Mouse (Mus musculus) heart, adult 2 months (tissue): ENCODE measurements at regions not wholly inside any gene's neighbourhood (a gene's known extent, or its start where the extent isn't known, plus 50 kb on each side); places are given as distances from the start of the nearest gene placed in this dataset.

ENCODE experiments used
- DNase-seq, 2 experiments: peaks; one replicate each; pipeline ENCODE4 v3.0.0; 2021
- H3K27ac ChIP-seq: fragments of 200-600 bp; 2 replicates; pipeline ENCODE4 v1.8.1; 2022
- H3K27me3 ChIP-seq: fragments of 200-500 bp; 2 replicates; pipeline ENCODE4 v1.6.1; 2012; ENCODE audit warnings: mild to moderate bottlenecking, low read length, inconsistent platforms, mixed read lengths; ENCODE audit not compliant: control insufficient read depth, insufficient read depth
- H3K36me3 ChIP-seq: fragments of 200-500 bp; 2 replicates; pipeline ENCODE4 v1.6.1; 2012; ENCODE audit warnings: low read length, inconsistent platforms; ENCODE audit not compliant: control insufficient read depth, insufficient read depth
- H3K4me1 ChIP-seq: fragments of 200-500 bp; 2 replicates; pipeline ENCODE4 v1.6.1; 2011; ENCODE audit warnings: low read length; ENCODE audit not compliant: control insufficient read depth, insufficient read depth
- H3K4me3 ChIP-seq: fragments of 200-600 bp; 2 replicates; pipeline ENCODE4 v1.8.1; 2022
- H3K79me2 ChIP-seq: fragments of 200-500 bp; replicated peaks from 2 replicates; pipeline ENCODE4 v1.6.1; 2012; ENCODE audit warnings: mild to moderate bottlenecking, inconsistent platforms, low read length, moderate library complexity, mixed read lengths; ENCODE audit not compliant: control insufficient read depth, insufficient read depth
- H3K9ac ChIP-seq: fragments of 200-500 bp; 2 replicates; pipeline ENCODE4 v1.6.1; 2012; ENCODE audit warnings: low read depth, mild to moderate bottlenecking, control low read depth, inconsistent platforms, low read length, mixed read lengths
- CTCF ChIP-seq: fragments of 200-600 bp; IDR thresholded peaks from 2 replicates; pipeline ENCODE4 v1.8.1; 2022; ENCODE audit warnings: antibody characterized with exemption, mild to moderate bottlenecking, moderate library complexity
- EP300 ChIP-seq: fragments of 200-500 bp; IDR thresholded peaks from 2 replicates; pipeline ENCODE4 v1.6.1; 2011; ENCODE audit warnings: low read depth, low read length, control low read depth; ENCODE audit not compliant: insufficient read depth
- POLR2A ChIP-seq: fragments of 200-500 bp; IDR thresholded peaks from 2 replicates; pipeline ENCODE4 v1.6.1; 2011; ENCODE audit warnings: mild to moderate bottlenecking, low read depth, low read length, control low read depth; ENCODE audit not compliant: insufficient read depth
- WGBS: fragments of 180-500 bp; shearing (Covaris S2); methylation state at CpG from one replicate; pipeline ENCODE4 v1.1.7; 2018; 5-methylcytosine and 5-hydroxymethylcytosine counted together
- intact Hi-C: fragments of 180-260 bp; cut with DNase I; formaldehyde crosslinking; loops from one replicate; pipeline ENCODE4 v1.15.1; 2025

DNA sequence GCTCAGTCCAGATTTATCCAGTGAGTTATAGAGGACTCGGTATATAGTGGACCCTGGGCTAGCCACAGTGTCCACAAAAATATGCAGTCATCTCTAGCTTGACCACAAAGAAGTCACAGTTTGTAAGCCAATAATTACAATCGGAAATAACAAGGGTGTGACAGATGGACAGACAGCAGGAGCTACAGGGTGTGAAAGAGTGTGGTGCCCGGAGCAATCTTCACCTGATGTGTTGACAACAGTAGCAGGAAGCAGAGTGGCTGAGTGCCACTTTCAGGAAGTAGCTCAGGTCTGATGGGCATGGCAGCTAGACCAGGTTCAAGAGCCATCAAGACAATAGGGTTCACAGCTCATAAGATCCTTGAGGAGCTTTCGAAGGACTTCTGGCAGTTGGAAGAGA, 308.6 kb downstream of the Irx2 start:
- H3K4me1 ChIP-seq: no peaks in the 10 kb centered on the region
- no peaks in the 10 kb centered on the region for H3K27me3 ChIP-seq
- no peak overlapping the region for H3K9ac ChIP-seq
- no peak for TF ChIP-seq POLR2A
- no peak for TF ChIP-seq CTCF
- TF ChIP-seq EP300: no peak
- no peak for DNase-seq
- no peaks in the 10 kb centered on the region for H3K79me2 ChIP-seq
- no peak overlapping the region for H3K4me3 ChIP-seq
- WGBS: 54% methylated on average over 4 of the region's 4 CpGs
- H3K36me3 ChIP-seq: no peaks in the 10 kb centered on the region
- H3K27ac ChIP-seq: no peak overlapping the region
- intact Hi-C loops: no loop called here

DNA sequence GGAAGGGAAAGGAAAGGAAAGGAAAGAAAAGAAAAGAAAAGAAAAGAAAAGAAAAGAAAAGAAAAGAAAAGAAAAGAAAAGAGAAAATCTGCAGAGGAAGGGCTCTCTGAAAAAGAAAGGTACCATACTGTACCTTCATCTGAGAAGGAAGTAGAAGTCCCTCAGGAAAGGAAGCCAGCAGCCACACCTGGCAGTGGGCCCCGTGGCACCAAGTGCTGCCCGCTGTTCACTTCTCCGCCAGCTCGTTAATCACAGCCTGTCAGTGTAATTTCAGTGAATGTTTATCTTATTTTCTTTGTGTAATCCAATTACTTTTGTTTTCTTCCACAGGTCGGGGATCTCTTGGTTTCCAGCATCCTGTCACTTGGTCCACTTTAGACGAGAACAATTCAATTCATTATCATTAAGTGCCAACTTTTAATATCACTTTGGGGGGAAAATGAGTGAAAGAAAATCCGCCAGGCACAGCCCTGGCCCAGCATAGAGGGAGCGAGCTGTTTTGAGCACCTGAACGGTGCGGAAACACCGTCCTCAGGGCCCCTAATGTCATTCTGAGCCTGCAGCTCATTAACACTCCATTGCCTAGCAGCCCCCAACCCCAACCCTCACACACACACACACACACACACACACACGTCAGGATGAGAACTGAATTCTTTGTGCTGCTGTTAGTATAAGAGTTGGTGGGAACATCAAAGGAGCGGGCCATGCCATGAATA, 309.7 kb downstream of the Irx2 start:
- Histone ChIP-seq H3K27ac (no peak overlapping the region), H3K79me2 (no peaks in the 10 kb centered on the region), H3K36me3 (no peaks in the 10 kb centered on the region), H3K4me3 (no peak overlapping the region), H3K4me1 (no peaks in the 10 kb centered on the region), H3K9ac (no peak overlapping the region), H3K27me3 (no peaks in the 10 kb centered on the region)
- WGBS: 50% methylated on average over 13 of the region's 13 CpGs
- intact Hi-C loops: no loop called here
- TF ChIP-seq CTCF (no peak), EP300 (no peak), POLR2A (no peak)
- DNase-seq: no peak

DNA sequence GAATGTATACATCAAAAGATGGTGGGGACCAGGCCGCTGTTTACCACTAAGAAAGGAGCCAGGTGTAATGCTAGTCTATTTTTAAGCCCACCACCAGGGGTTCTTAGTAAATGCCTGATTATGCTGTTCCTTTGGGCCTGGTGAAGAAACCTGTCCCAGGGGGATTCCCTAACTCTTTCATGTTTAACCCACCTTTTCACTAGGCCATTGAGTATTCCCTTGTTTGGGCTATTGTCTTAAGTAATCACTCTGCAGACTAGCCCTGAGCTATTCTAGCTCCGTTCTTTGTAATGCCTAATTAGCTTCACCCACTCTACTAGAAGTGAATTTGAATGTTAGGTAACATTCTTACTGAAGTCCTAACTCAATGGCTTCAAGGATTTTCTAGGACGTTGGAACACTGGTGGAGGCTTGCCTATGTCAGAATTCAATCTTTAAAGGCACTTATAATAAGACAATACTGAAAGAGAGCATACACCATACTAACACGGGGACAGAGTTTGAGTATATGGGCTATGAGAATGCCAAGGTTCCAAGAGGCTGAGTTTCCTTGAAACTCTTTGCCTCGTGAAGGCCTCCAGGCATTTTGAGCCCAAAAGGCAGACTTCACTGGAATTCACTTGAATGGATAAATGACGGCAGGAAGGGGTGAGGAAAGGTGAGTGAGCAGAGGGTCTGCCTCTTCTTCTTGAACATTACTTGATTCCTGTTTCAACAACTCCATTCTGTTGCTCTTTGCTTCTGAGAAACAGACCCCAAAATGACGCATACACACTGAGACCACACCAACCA, 312.7 kb upstream of the Irx4 start:
- WGBS: 70% methylated on average over 7 of the region's 7 CpGs
- DNase-seq: no peak
- no peak overlapping the region for H3K4me3 ChIP-seq
- TF ChIP-seq POLR2A (no peak), EP300 (no peak), CTCF (no peak)
- H3K4me1 ChIP-seq: no peaks in the 10 kb centered on the region
- no peaks in the 10 kb centered on the region for H3K27me3 ChIP-seq
- intact Hi-C loops: no loop called here
- H3K27ac ChIP-seq: no peak overlapping the region
- H3K36me3 ChIP-seq: no peaks in the 10 kb centered on the region
- H3K9ac ChIP-seq: no peak overlapping the region
- no peaks in the 10 kb centered on the region for H3K79me2 ChIP-seq

DNA sequence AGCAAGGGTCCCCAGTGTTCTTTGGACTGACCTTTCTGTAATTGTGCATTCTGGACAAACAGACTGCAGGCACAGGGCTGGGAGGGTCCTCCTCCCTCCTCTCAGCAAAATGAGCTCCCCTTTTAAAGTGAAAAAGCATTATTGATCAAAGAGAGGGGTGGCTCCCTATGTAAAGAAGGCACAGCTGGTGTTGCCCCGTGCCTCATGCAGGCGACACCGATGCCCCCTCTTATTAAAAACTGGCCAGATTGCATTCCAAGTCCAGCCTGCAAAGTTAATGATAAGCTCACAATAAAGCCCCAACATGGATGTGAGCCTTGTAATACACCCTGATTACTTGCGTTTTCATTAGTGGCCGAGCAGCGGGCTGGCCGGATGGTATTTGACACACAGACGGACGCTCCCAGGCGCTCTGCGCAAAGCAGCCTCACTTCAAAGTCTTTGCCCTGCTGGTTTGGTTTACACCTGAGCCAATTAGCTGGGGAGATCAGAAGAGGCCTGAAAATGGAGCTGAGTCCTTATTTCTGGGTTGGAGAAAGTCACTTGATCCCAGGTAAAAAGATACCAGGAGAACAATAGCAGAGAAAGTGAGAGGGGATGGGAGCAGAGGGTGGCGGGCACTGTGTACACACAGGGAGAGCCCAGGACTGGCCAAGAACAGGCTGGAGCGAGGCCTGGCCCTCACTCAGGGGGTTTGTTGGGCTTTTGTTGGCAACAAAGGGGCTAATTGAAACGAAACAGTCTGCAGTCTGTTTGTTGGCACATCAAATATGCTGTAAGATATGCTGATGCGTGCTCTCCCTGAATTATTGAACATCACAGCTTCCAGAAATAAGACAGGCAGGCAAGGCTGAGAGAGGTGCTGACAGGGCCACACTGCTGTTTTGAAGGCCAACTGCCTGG, 301.4 kb upstream of the Irx4 start:
- Histone ChIP-seq H3K36me3 (no peaks in the 10 kb centered on the region), H3K27me3 (no peaks in the 10 kb centered on the region), H3K4me3 (no peak overlapping the region), H3K4me1 (no peaks in the 10 kb centered on the region), H3K27ac (no peak overlapping the region), H3K79me2 (no peaks in the 10 kb centered on the region), H3K9ac (no peak overlapping the region)
- intact Hi-C loops: no loop called here
- 52% methylated on average over 15 of the region's 15 CpGs for WGBS
- DNase-seq: no peak
- TF ChIP-seq CTCF: no peak
- TF ChIP-seq EP300: no peak
- TF ChIP-seq POLR2A: no peak

DNA sequence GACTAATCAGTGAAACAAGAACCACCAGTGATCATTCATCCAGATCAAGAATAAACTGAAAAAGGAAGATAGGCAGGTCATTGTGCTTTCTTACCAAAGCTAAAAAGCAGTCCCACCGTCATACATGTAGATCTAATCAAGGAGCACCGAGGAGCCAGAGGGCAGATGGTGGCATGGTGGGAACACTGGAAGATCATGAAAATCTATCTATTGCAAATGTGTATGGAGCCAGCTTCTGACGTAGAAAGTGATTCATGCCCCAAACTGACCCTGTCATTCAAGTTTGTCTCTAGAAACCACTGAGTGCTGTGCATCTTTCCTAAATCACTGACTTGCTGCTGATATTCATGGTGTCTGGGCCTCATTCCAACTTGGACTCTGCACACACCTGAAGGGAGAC, 299.0 kb upstream of the Irx4 start:
- Histone ChIP-seq H3K36me3 (no peaks in the 10 kb centered on the region), H3K79me2 (no peaks in the 10 kb centered on the region), H3K4me3 (no peak overlapping the region), H3K4me1 (no peaks in the 10 kb centered on the region), H3K27ac (no peak overlapping the region), H3K27me3 (no peaks in the 10 kb centered on the region), H3K9ac (no peak overlapping the region)
- WGBS: 87% methylated on average over 3 of the region's 3 CpGs
- TF ChIP-seq EP300 (no peak), POLR2A (no peak), CTCF (no peak)
- no peak for DNase-seq
- intact Hi-C loops: no loop called here
